Mouse (Mus musculus) forebrain, embryonic 12.5 days (tissue): ENCODE measurements at regions not wholly inside any gene's neighbourhood (a gene's known extent, or its start where the extent isn't known, plus 50 kb on each side); places are given as distances from the start of the nearest gene placed in this dataset.

Experiments
- ATAC-seq: fragments of 200-750 bp; cut with Nextera tagmentation; 2 replicates; pipeline ENCODE4 v1.8.0; 2017; ENCODE audit warnings: moderate TSS enrichment; ENCODE audit not compliant: low FRiP score
- H3K27ac ChIP-seq: fragments of 300-500 bp; sonication (generic); 2 replicates; pipeline ENCODE4 v1.5.1; 2016; ENCODE audit warnings: mild to moderate bottlenecking
- H3K27me3 ChIP-seq: fragments of 300-500 bp; sonication (generic); 2 replicates; pipeline ENCODE4 v1.6.1; 2016; ENCODE audit warnings: mild to moderate bottlenecking
- H3K36me3 ChIP-seq: fragments of 300-500 bp; sonication (generic); replicated peaks from 2 replicates; pipeline ENCODE4 v1.6.1; 2016; ENCODE audit warnings: mild to moderate bottlenecking
- H3K4me1 ChIP-seq: fragments of 300-500 bp; sonication (generic); 2 replicates; pipeline ENCODE4 v1.6.1; 2016
- H3K4me2 ChIP-seq: fragments of 300-500 bp; sonication (generic); 2 replicates; pipeline ENCODE4 v1.6.1; 2016; ENCODE audit warnings: mild to moderate bottlenecking, moderate library complexity
- H3K4me3 ChIP-seq: fragments of 300-500 bp; sonication (generic); replicated peaks from 2 replicates; pipeline ENCODE4 v1.5.1; 2016; ENCODE audit warnings: mild to moderate bottlenecking
- H3K9ac ChIP-seq: fragments of 300-500 bp; sonication (generic); 2 replicates; pipeline ENCODE4 v1.6.1; 2016; ENCODE audit warnings: mild to moderate bottlenecking
- H3K9me3 ChIP-seq: fragments of 300-500 bp; sonication (generic); 2 replicates; pipeline ENCODE4 v1.6.1; 2016
- WGBS: fragments of 180-500 bp; shearing (Covaris S2); methylation state at CpG from one replicate; pipeline ENCODE4 v1.1.7; 2016; 5-methylcytosine and 5-hydroxymethylcytosine counted together

DNA sequence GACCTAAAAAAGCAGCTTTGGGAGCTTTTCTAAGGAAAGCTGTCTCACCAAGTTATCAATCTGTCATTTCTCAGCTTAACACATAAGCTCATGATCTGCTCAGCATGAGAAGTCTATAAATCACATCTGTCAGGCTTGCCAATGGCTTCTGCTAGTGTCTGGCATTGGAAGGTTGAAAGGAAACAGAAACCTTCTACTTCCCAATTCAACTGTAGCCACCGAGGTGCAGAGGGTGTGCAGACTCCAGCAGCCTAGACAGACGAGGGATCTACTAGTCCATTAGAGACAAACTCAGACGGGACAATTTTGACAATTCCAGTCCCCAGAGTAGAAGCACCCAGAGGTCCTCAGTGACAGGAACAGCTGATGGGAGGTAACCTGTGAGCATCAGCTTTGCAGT, 103.0 kb downstream of the Nab1 start:
- Histone ChIP-seq H3K4me2 (no peak overlapping the region), H3K9me3 (no peaks in the 10 kb centered on the region), H3K27me3 (no peaks in the 10 kb centered on the region), H3K9ac (no peak overlapping the region), H3K4me3 (no peak overlapping the region), H3K36me3 (no peaks in the 10 kb centered on the region), H3K27ac (no peak overlapping the region), H3K4me1 (no peaks in the 10 kb centered on the region)
- WGBS: 75% methylated on average over 3 of the region's 3 CpGs
- ATAC-seq: no peak

DNA sequence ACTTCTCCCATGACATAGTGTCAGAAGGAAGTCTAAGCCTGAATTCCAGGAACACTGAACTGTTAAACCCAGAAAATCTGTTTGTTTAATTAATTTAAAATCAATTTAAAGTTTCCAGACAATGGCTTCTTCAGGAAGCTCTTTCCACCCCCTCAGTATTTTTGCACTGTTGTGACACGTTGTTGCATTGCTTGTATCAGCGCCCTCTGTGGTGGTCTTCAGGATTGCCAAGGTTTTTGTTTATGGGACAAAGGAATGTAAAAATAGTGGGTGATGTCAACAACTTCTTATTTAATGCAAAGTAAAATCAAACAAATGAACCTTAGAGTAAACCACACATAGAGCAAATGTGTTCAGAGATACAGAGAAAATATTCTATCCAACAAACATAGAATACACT, 107.5 kb downstream of the Nab1 start:
- 35% methylated on average over 2 of the region's 2 CpGs for whole genome bisulfite sequencing
- Histone ChIP-seq H3K4me2 (no peak overlapping the region), H3K9me3 (no peaks in the 10 kb centered on the region), H3K4me3 (no peak overlapping the region), H3K9ac (no peak overlapping the region), H3K4me1 (no peaks in the 10 kb centered on the region), H3K27me3 (no peaks in the 10 kb centered on the region), H3K36me3 (no peaks in the 10 kb centered on the region), H3K27ac (no peak overlapping the region)
- ATAC-seq: no peak

DNA sequence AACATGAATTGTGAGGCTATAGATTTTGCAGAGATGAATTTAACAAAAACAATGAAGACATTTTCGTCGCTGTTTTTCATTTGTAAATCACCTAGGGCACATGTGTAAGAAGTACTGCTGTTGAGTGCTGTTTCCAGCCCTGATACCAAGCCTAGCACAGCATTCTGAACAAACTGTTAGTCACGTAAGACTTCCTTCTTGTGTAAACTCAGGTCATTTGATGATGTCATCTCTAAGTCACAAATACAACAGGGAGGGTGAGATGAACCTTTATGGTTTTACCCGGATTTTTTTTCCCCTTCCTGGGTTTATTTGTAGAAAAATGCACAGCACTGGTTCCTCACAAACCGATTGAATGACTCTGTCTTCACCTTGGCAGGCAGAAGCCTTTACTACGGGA, 111.6 kb downstream of the Nab1 start:
- ATAC-seq: no peak
- Histone ChIP-seq H3K4me2 (no peak overlapping the region), H3K27me3 (no peaks in the 10 kb centered on the region), H3K4me1 (no peaks in the 10 kb centered on the region), H3K9ac (no peak overlapping the region), H3K9me3 (no peaks in the 10 kb centered on the region), H3K27ac (no peak overlapping the region), H3K4me3 (no peak overlapping the region), H3K36me3 (no peaks in the 10 kb centered on the region)
- WGBS: 76% methylated on average over 6 of the region's 6 CpGs

DNA sequence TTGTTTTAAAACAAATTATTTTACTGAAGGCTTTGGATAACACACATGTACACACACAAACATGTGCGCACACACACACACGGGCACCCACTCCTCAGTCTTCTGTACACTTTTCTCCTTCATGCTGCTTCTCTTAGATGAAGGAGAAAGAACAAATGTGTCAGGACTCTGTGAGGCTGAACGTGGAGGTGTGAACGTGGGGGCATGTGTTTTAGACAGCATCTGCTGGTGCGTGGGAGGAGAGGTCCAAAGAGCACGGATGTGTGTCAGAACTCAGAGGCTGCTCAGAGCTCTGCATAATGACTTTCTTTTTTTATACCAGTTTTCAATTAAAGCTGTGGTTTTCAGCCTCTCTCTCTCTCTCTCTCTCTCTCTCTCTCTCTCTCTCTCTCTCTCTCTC, 112.4 kb downstream of the Nab1 start:
- H3K4me3 ChIP-seq: no peak overlapping the region
- H3K9ac ChIP-seq: no peak overlapping the region
- no peaks in the 10 kb centered on the region for H3K9me3 ChIP-seq
- no peak for ATAC-seq
- H3K27ac ChIP-seq: no peak overlapping the region
- H3K36me3 ChIP-seq: no peaks in the 10 kb centered on the region
- no peaks in the 10 kb centered on the region for H3K4me1 ChIP-seq
- no peak overlapping the region for H3K4me2 ChIP-seq
- H3K27me3 ChIP-seq: no peaks in the 10 kb centered on the region
- 68% methylated on average over 6 of the region's 6 CpGs for WGBS

DNA sequence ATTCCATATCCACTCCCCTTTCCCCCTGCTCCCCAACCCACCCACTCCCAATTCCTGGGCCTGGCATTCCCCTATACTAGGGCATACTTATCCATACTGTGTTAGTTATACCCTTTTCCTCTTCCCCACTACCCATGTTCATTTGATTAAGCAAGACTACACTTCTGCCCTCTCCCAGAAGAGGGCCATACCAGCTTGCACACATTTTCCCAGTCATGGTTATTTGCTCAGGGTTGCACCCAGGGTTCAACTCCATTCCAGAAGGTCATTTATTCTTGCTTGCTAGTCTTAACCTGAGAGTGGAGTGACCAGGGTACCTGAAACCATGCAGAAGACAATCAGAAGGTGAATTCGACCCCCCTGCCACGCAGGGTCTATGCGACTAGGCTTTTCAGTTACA, 113.4 kb downstream of the Nab1 start:
- no peak overlapping the region for H3K9ac ChIP-seq
- no peaks in the 10 kb centered on the region for H3K4me1 ChIP-seq
- ATAC-seq: no peak
- no peak overlapping the region for H3K27ac ChIP-seq
- WGBS: 83% methylated on average over 3 of the region's 3 CpGs
- H3K27me3 ChIP-seq: no peaks in the 10 kb centered on the region
- H3K36me3 ChIP-seq: no peaks in the 10 kb centered on the region
- no peak overlapping the region for H3K4me2 ChIP-seq
- no peak overlapping the region for H3K4me3 ChIP-seq
- no peaks in the 10 kb centered on the region for H3K9me3 ChIP-seq

DNA sequence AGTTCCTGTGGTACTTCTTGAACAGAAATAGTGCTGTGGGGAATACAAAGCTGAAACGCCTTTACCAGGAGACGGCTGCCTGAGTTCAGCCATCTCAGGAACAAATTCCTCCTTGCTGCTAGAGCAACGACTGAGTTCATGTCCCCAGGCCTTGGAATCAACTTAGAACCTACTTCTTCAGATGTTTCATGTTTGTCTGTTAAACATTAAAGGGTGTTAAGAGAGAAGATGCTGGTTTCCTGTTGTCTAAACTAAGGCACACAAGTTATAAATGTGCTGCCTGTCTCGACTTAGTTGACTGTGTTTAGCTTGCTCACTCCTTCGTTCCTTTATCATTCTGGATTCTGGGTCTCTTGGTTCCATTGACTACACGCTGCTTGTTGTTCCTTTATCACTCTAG, 125.2 kb downstream of the Nab1 start:
- ATAC-seq: no peak
- no peak overlapping the region for H3K4me2 ChIP-seq
- H3K4me1 ChIP-seq: no peaks in the 10 kb centered on the region
- H3K27me3 ChIP-seq: no peaks in the 10 kb centered on the region
- no peak overlapping the region for H3K9ac ChIP-seq
- WGBS: 88% methylated on average over 6 of the region's 6 CpGs
- H3K9me3 ChIP-seq: no peaks in the 10 kb centered on the region
- no peaks in the 10 kb centered on the region for H3K36me3 ChIP-seq
- no peak overlapping the region for H3K4me3 ChIP-seq
- no peak overlapping the region for H3K27ac ChIP-seq

DNA sequence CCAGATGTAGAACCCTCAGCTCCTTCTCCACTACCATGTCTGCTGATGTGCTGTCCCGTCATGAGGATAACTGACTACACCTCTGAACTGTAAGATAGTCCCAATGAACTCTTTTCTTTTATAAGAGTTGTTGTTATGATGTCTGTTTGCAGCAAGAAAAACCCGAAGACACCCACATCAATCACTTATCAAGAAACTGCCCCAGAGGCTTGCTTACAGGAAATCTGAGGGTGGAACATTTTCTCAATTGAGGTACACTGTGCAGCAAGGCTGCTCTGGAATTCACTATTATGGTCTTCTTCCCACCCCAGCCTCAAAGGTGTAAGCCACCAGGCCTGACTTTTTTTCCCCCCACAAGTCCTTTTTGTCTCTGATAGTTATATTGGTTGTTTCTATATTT, 125.8 kb downstream of the Nab1 start:
- H3K9me3 ChIP-seq: no peaks in the 10 kb centered on the region
- no peak overlapping the region for H3K9ac ChIP-seq
- 94% methylated on average over 2 of the region's 2 CpGs for WGBS
- H3K27ac ChIP-seq: no peak overlapping the region
- H3K4me3 ChIP-seq: no peak overlapping the region
- H3K27me3 ChIP-seq: no peaks in the 10 kb centered on the region
- H3K4me2 ChIP-seq: no peak overlapping the region
- H3K4me1 ChIP-seq: no peaks in the 10 kb centered on the region
- no peak for ATAC-seq
- H3K36me3 ChIP-seq: no peaks in the 10 kb centered on the region

DNA sequence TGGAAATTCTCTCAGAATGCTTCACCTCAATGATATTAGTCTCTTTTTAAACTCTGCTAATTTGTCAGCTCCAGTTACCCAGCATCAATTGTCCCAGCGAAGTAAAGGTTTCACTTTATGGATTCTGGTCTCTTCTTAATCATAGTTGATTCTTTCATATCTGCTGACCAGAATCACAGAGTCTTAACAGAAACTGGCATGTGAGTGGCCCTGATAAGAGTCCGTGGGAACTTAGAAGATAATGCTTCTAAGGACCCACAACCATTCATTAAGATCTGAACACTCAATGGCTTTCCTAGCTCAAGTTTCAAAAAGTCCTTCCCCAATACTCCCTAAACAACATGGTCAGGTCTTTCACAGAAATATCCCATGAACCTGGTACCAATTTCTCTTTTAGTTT, 126.7 kb downstream of the Nab1 start:
- WGBS: 83% methylated on average over 2 of the region's 2 CpGs
- H3K9ac ChIP-seq: no peak overlapping the region
- H3K4me3 ChIP-seq: no peak overlapping the region
- no peak for ATAC-seq
- H3K27ac ChIP-seq: no peak overlapping the region
- no peak overlapping the region for H3K4me2 ChIP-seq
- no peaks in the 10 kb centered on the region for H3K4me1 ChIP-seq
- no peaks in the 10 kb centered on the region for H3K27me3 ChIP-seq
- no peaks in the 10 kb centered on the region for H3K9me3 ChIP-seq
- no peaks in the 10 kb centered on the region for H3K36me3 ChIP-seq

DNA sequence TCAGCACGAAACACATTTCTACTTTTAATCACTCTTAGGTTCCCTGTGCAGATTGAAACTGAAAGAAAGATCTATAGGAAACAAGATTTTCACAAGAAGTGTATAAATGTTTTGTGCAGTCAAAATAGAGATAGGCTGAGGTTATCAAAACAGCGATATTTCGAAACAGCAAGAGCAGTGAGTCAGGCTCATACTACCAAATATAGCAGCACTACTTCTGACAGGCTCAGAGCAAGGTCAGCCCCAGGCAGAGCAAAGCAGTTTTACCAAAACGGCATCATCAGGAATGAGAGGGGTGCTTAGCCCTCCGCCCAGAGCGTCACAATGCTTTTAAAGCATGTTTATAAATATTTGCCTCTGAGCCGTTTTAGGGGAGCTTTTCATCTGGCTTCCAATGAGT, 133.4 kb upstream of the Gls start:
- Histone ChIP-seq H3K4me2 (no peak overlapping the region), H3K27me3 (no peaks in the 10 kb centered on the region), H3K4me1 (no peaks in the 10 kb centered on the region), H3K9me3 (no peaks in the 10 kb centered on the region), H3K36me3 (no peaks in the 10 kb centered on the region), H3K9ac (no peak overlapping the region), H3K4me3 (no peak overlapping the region), H3K27ac (no peak overlapping the region)
- ATAC-seq: no peak
- WGBS: 88% methylated on average over 7 of the region's 7 CpGs

DNA sequence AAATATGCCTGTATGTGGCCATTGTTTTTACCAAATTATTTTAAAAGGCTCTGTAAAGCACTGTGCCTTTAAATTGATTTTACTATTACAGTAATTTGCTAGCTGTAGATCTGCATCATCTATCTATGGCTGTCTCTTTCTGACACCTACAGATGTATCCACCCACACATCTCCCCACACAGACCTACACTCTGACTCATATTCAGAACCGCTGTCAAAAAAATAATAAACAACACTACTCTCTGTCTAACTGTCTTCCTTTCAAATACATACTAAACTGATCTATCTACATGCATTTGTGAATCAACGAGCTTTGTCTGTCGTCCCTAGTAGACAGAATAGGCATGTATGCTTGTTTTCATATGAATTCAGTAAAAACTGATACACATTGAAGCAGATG, 130.6 kb upstream of the Gls start:
- Histone ChIP-seq H3K36me3 (no peaks in the 10 kb centered on the region), H3K4me2 (no peak overlapping the region), H3K9ac (no peak overlapping the region), H3K4me1 (no peaks in the 10 kb centered on the region), H3K4me3 (no peak overlapping the region), H3K27me3 (no peaks in the 10 kb centered on the region), H3K9me3 (no peaks in the 10 kb centered on the region), H3K27ac (no peak overlapping the region)
- ATAC-seq: no peak
- 83% methylated on average over 3 of the region's 3 CpGs for WGBS

DNA sequence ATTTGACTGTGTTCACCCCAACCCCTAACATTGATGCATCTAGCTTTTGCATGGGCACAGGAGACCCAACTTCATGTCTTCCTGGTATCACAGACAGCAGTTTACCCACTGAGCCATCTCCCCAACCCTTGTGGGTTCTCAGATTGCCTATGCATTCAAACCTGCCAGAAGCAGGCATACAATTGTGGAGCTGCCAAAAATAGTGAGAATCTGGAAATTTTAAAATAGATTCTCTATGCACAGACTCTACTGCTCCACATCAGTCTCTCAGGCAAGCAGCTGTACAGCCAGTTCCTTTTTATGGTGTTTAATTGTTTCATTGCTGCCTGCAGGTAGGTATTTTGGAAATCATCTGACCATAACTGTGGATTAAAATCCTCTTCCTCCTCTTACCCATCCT, 129.9 kb upstream of the Gls start:
- no peak overlapping the region for H3K9ac ChIP-seq
- H3K27ac ChIP-seq: no peak overlapping the region
- H3K4me1 ChIP-seq: no peaks in the 10 kb centered on the region
- no peak overlapping the region for H3K4me2 ChIP-seq
- H3K27me3 ChIP-seq: no peaks in the 10 kb centered on the region
- H3K36me3 ChIP-seq: no peaks in the 10 kb centered on the region
- H3K9me3 ChIP-seq: no peaks in the 10 kb centered on the region
- no peak overlapping the region for H3K4me3 ChIP-seq
- no peak for ATAC-seq

DNA sequence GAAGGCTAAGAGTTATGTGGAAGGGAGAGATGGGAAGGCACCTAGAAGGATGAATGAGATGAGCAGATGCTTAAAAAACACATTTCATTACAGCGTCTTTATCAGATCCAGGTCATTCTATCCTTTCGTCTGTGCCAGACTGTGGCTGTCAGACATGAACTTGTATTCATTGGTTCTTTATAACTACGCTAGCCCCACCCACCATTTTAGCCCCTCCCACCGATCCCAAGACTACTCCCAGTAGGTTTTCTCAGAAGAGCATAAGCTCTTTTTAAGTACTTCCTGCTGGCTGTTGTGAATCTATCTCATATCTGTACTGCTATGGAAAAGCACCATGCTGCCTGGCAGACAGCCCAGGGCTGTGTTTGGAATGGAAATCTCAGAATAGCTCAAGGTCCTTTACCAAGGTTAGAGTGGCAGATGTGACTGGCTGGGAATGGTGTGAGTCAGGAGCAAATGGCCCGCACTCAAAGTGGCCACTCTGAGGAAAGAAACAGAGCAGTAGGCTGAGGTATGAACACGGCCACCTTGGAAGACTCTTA, 121.1 kb upstream of the Gls start:
- Histone ChIP-seq H3K27me3 (no peaks in the 10 kb centered on the region), H3K4me3 (no peak overlapping the region), H3K4me1 (no peaks in the 10 kb centered on the region), H3K4me2 (no peak overlapping the region), H3K9me3 (no peaks in the 10 kb centered on the region), H3K9ac (no peak overlapping the region), H3K36me3 (no peaks in the 10 kb centered on the region), H3K27ac (no peak overlapping the region)
- WGBS: 86% methylated on average over 6 of the region's 6 CpGs
- no peak for ATAC-seq

DNA sequence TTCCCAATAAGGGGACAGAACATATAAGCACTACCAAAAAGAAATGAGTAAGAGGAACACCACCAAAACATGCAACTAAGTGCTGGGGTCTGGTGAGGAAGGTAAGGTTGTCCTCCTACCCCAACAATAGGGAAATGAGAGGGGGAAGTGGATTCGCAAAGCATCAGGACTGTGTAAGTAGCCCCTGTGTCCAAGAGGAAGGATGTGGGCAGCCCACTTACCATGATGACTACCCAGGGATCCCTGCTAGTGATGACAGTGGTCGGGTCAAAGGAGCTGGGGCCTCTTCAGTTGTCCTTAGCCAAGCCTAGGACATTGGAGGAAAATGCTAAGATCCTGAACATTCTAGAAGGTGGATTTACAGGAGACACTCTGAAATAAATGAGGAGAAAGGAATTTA, 109.1 kb upstream of the Gls start:
- Histone ChIP-seq H3K27ac (no peak overlapping the region), H3K4me1 (no peaks in the 10 kb centered on the region), H3K9me3 (no peaks in the 10 kb centered on the region), H3K36me3 (no peaks in the 10 kb centered on the region), H3K9ac (no peak overlapping the region), H3K4me2 (no peak overlapping the region), H3K4me3 (no peak overlapping the region), H3K27me3 (no peaks in the 10 kb centered on the region)
- 94% methylated on average over 2 of the region's 2 CpGs for WGBS
- no peak for ATAC-seq

DNA sequence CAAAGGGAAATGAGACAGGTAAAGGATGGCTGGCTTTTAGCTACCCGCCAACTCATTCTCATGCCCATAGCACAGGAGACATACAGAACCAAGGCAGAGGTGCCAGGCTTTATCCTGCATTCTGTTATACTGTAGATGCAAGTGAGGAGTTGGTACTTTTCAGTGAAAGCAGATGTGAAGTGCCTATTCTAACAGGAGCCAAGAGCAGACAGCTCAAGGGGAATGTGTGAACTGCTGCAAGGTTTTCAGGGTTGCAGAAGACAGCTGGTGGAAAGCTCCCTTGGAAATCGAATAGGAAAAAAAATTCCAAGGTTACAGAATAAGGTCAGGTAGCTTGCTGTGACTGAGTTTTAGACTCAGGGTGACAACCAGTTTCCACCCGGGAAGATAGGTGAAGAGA, 105.7 kb upstream of the Gls start:
- ATAC-seq: no peak
- 90% methylated on average over 3 of the region's 3 CpGs for WGBS

More for the DNA sequence above, 105.7 kb upstream of the Gls start:
- Histone ChIP-seq H3K36me3 (no peaks in the 10 kb centered on the region), H3K27me3 (no peaks in the 10 kb centered on the region), H3K9ac (no peak overlapping the region), H3K4me1 (no peaks in the 10 kb centered on the region), H3K9me3 (no peaks in the 10 kb centered on the region), H3K4me2 (no peak overlapping the region), H3K27ac (no peak overlapping the region), H3K4me3 (no peak overlapping the region)
